Mouse (Mus musculus): ENCODE data around the gene Plxnd1. TPM values are rescaled to one million over a fixed set of nuclear protein-coding genes. Genes with fewer than 3 reads are reported as not detected.

Plxnd1 gene
- total and polyA plus RNA-seq, 2 experiments from 2014 or later = 2.8 to 17.3 TPM

DNA sequence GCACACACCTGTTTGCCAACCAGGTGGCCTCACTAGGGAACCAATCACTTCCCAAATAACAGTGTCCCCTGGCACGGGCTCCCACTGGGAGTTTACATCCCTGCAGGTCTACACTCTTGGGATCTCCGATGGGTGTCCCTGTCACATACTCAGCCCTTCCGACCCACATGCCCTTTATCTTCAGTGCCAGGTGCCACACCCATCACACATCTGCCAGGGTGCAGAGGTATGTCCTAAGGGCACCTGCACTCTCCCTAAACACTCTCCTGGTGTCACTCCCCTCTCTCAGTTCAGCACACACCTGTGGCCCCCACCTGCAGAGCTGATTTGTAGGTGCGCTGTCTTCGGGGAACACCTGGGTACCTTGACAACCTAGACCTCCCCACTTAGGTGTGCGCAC is 1.8 kb downstream of the Plxnd1 start:
- Histone ChIP-seq H3K9ac (replicated peaks; ENCODE audit: low read length, poor library complexity, severe bottlenecking) (no peak overlapping the region), H3K4me1 (ENCODE audit: insufficient read depth, low read length) (no peaks in the 10 kb centered on the region), H3K9me3 (ENCODE audit: low read length) (no peaks in the 10 kb centered on the region), H3K36me3 (ENCODE audit: insufficient read depth, low read length) (no peaks in the 10 kb centered on the region), H3K4me2 (ENCODE audit: low read depth, low read length, poor library complexity, severe bottlenecking) (peak overlapping the region; percentile 95), H3K27me3 (ENCODE audit: insufficient read depth, low read length) (peaks cover 52% of the 10 kb centered on the region), H3K27ac (ENCODE audit: low read depth, low read length) (no peak overlapping the region), H3K4me3 (ENCODE audit: low read depth, low read length) (peak overlapping the region; percentile 55)
- DNase-seq (ENCODE audit: low spot score) (no peak), ATAC-seq (ENCODE audit: low FRiP score) (no peak)
- TF ChIP-seq CTCF (IDR thresholded peaks at IDR 0.05) = no peak
- 50% methylated on average over 6 of the region's 6 CpGs for WGBS

DNA sequence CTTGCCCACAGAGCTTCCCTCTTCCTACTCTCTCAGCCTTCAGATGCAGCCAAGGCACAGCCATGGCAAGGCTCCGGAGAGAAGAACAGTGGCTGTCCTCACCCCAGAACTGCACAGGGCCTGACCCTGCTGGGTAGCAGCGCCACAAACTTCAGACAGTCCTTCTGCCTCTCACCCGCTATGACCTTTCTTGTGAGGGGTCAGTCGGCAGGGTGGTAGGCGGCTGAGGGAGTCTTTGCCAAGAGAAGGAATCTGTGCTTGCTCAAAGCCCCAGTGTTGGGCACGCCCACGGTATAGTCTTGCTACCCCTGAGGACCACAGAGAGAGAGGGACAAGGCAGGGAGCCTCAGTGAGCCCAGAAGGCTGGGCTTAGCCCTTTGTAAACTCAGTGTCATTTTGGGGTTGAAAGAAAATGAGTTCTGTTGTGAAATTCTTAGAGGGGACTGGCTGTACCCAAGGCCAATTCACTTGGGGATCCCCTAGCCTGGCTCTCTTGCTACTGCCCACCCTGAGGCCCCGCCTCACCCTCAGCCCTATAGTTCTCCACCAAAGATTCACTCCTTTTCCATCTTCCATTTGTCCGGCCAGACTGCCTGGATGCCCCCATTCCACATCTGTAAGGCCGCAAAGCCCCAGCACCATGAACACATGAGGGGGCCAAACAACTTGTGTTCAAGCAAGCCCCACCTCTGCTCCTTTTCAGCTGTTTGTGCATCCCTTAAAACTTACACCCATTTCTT is 2.8 kb downstream of the Plxnd1 start:
- 38% methylated on average over 10 of the region's 10 CpGs for WGBS
- TF ChIP-seq CTCF (IDR thresholded peaks at IDR 0.05) = no peak
- Histone ChIP-seq H3K27ac (ENCODE audit: low read depth, low read length) (no peak overlapping the region), H3K4me2 (ENCODE audit: low read depth, low read length, poor library complexity, severe bottlenecking) (peak overlapping the region; percentile 35), H3K36me3 (ENCODE audit: insufficient read depth, low read length) (no peaks in the 10 kb centered on the region), H3K27me3 (ENCODE audit: insufficient read depth, low read length) (peaks cover 52% of the 10 kb centered on the region), H3K4me1 (ENCODE audit: insufficient read depth, low read length) (0 out of 2 replicates have a peak, but pooled peaks cover 3% of the 10 kb centered on the region), H3K9ac (replicated peaks; ENCODE audit: low read length, poor library complexity, severe bottlenecking) (no peak overlapping the region; the same call in 1 of the 2 replicates), H3K9me3 (ENCODE audit: low read length) (no peaks in the 10 kb centered on the region), H3K4me3 (ENCODE audit: low read depth, low read length) (no peak overlapping the region)
- ATAC-seq (ENCODE audit: low FRiP score) (no peak), DNase-seq (ENCODE audit: low spot score) (no peak)

DNA sequence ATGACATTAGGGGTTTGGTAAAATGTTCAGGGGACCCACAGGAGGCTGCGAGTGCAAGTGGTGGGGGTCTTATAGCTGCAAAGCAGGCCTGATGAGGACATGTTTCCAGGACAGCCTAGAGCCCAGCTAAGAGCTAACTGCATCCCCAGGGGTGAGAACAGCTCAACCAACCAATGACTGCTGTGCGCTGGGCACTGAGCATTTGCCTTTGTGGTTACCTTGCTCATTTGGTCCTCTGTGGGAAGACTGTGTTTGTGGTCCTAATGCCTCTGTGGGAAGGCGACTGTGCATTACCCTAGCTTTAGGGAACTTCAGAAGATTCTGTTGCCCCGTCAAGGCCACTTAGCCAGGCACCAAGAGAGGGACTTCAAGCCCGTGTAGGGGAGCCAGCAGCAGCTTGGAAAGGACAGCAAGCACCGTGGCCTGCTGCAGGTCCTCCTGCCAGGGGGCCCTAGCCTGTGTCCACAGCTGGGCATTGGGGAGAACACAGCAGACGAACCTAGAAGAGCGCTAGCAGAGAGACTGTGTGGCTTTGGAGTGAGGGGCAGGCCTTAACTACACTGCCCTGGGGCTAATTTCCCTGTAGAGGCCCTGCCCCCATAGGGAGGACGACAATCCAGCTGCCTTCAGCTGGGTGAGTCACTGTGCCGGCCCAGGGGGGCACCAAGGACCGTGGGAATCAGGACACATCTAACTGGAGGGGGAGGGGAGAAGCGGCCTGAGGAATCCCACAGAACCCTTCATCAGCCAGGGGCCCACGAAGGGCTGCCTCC is 3.5 kb downstream of the Plxnd1 start:
- no peak overlapping the region for H3K4me3 ChIP-seq (ENCODE audit: low read depth, low read length)
- H3K9ac ChIP-seq (replicated peaks; ENCODE audit: low read length, poor library complexity, severe bottlenecking) = no peak overlapping the region
- no peaks in the 10 kb centered on the region for H3K9me3 ChIP-seq (ENCODE audit: low read length)
- no peak for TF ChIP-seq CTCF (IDR thresholded peaks at IDR 0.05)
- no peak overlapping the region for H3K27ac ChIP-seq (ENCODE audit: low read depth, low read length)
- ATAC-seq (ENCODE audit: low FRiP score) = no peak
- peaks cover 49% of the 10 kb centered on the region for H3K27me3 ChIP-seq (ENCODE audit: insufficient read depth, low read length)
- no peak for DNase-seq (ENCODE audit: low spot score)
- no peaks in the 10 kb centered on the region for H3K36me3 ChIP-seq (ENCODE audit: insufficient read depth, low read length)
- 31% methylated on average over 13 of the region's 13 CpGs for WGBS
- H3K4me1 ChIP-seq (ENCODE audit: insufficient read depth, low read length) = 0 out of 2 replicates have a peak, but pooled peaks cover 5% of the 10 kb centered on the region
- H3K4me2 ChIP-seq (ENCODE audit: low read depth, low read length, poor library complexity, severe bottlenecking) = peak overlapping the region; percentile 35

DNA sequence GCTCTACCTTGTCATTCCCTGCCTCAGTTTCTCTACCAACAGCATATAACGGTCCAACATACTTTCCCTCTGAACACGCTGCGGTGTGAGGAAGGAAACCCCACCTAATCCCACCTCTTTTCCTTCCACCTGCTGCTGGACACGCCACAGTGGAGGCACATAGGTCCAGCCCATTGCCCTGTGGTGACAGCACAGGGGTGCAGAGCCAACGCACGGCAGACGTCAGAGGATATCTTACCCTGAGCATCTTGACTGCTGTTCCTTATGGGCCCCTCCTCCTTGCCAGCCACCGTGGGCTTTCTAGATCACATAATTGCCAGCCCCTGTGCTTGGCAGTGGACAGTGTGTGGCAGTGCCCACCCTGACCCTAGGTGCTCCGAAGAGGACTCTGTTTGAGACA is 4.3 kb downstream of the Plxnd1 start:
- H3K4me3 ChIP-seq (ENCODE audit: low read depth, low read length) = no peak overlapping the region
- no peak overlapping the region for H3K4me2 ChIP-seq (ENCODE audit: low read depth, low read length, poor library complexity, severe bottlenecking)
- peaks cover 42% of the 10 kb centered on the region for H3K27me3 ChIP-seq (ENCODE audit: insufficient read depth, low read length)
- no peaks in the 10 kb centered on the region for H3K9me3 ChIP-seq (ENCODE audit: low read length)
- no peaks in the 10 kb centered on the region for H3K36me3 ChIP-seq (ENCODE audit: insufficient read depth, low read length)
- no peak for TF ChIP-seq CTCF (IDR thresholded peaks at IDR 0.05)
- no peak for ATAC-seq (ENCODE audit: low FRiP score)
- DNase-seq (ENCODE audit: low spot score) = no peak
- 0 out of 2 replicates have a peak, but pooled peaks cover 5% of the 10 kb centered on the region for H3K4me1 ChIP-seq (ENCODE audit: insufficient read depth, low read length)
- WGBS = 76% methylated on average over 9 of the region's 9 CpGs
- H3K9ac ChIP-seq (replicated peaks; ENCODE audit: low read length, poor library complexity, severe bottlenecking) = no peak overlapping the region
- H3K27ac ChIP-seq (ENCODE audit: low read depth, low read length) = no peak overlapping the region

DNA sequence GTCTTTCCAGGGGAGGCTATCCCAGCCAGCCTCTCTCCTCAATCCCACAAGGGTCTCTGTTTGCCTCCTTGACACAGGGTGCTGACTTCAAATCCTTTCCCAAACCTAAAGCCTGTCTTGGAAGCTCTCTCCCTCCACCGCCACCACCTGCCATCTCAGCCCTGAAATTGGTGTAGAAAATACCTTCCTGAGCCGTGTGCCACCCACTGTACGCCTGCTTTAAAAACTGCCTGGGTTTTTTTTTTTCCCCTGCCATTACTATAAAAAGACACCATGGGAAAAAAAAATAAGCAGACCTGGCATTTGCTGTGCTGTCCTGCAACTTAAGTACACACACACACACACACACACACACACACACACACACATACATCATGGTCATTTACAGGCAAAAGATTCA is 4.7 kb downstream of the Plxnd1 start:
- no peaks in the 10 kb centered on the region for H3K9me3 ChIP-seq (ENCODE audit: low read length)
- DNase-seq (ENCODE audit: low spot score) = no peak
- H3K4me3 ChIP-seq (ENCODE audit: low read depth, low read length) = no peak overlapping the region
- TF ChIP-seq CTCF (IDR thresholded peaks at IDR 0.05) = no peak
- ATAC-seq (ENCODE audit: low FRiP score) = no peak
- H3K4me1 ChIP-seq (ENCODE audit: insufficient read depth, low read length) = 0 out of 2 replicates have a peak, but pooled peaks cover 7% of the 10 kb centered on the region
- H3K27ac ChIP-seq (ENCODE audit: low read depth, low read length) = no peak overlapping the region
- no peak overlapping the region for H3K4me2 ChIP-seq (ENCODE audit: low read depth, low read length, poor library complexity, severe bottlenecking)
- WGBS = 76% methylated on average over 3 of the region's 3 CpGs
- no peak overlapping the region for H3K9ac ChIP-seq (replicated peaks; ENCODE audit: low read length, poor library complexity, severe bottlenecking)
- peaks cover 42% of the 10 kb centered on the region for H3K27me3 ChIP-seq (ENCODE audit: insufficient read depth, low read length)
- H3K36me3 ChIP-seq (ENCODE audit: insufficient read depth, low read length) = no peaks in the 10 kb centered on the region

DNA sequence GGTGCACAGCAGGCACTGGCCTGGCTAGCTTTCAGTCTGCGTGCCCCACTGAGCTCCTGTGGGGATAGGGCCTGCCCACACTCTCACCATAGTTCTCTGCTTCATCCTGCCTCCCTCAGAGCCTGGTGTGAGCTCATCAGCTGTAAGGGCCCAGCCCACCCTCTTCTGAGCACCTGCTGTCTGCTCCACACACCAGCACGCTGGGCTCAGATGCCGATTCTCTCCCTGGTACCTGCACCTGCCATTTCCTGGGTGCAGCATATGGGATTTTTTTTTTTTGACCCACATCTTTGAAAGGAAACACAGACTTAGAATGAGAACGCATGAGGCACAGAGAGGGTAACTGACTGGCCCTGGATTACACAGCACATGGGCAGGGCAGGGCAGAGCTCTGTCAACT is 5.2 kb downstream of the Plxnd1 start:
- ATAC-seq (ENCODE audit: low FRiP score) = no peak
- no peak overlapping the region for H3K9ac ChIP-seq (replicated peaks; ENCODE audit: low read length, poor library complexity, severe bottlenecking)
- no peaks in the 10 kb centered on the region for H3K36me3 ChIP-seq (ENCODE audit: insufficient read depth, low read length)
- DNase-seq (ENCODE audit: low spot score) = no peak
- peaks cover 41% of the 10 kb centered on the region for H3K27me3 ChIP-seq (ENCODE audit: insufficient read depth, low read length)
- no peaks in the 10 kb centered on the region for H3K9me3 ChIP-seq (ENCODE audit: low read length)
- no peak overlapping the region for H3K4me2 ChIP-seq (ENCODE audit: low read depth, low read length, poor library complexity, severe bottlenecking)
- TF ChIP-seq CTCF (IDR thresholded peaks at IDR 0.05) = no peak
- no peak overlapping the region for H3K4me3 ChIP-seq (ENCODE audit: low read depth, low read length)
- H3K27ac ChIP-seq (ENCODE audit: low read depth, low read length) = no peak overlapping the region
- 0 out of 2 replicates have a peak, but pooled peaks cover 9% of the 10 kb centered on the region for H3K4me1 ChIP-seq (ENCODE audit: insufficient read depth, low read length)
- 64% methylated on average over 4 of the region's 4 CpGs for WGBS
